Mouse (Mus musculus): ENCODE measurements at regions not wholly inside any gene's neighbourhood (a gene's known extent, or its start where the extent isn't known, plus 50 kb on each side); places are given as distances from the start of the nearest gene placed in this dataset.

DNA sequence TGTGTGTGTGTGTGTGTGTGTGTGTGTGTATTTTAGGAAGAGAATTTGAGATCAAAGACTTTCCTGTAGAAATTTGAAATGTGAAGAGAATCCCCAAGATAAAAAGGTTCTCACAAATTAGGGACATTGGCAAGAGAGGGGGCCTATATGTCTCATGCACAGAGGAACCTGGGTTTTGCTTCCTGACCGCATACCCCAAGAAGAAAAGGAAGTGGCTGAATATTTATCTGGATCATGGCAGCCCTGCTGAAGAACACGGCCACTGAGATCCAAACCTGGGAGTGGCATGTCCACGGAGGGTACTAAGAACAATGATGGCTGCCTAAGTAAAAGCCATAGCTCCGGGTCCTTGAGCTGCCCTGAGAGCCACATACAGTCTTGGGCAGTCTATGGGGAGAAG is 178.3 kb downstream of the Rps29 start:
- Histone ChIP-seq H3K79me2 (replicated peaks; ENCODE audit: control insufficient read depth, extremely low read depth, insufficient read depth, poor library complexity, severe bottlenecking) (no peaks in the 10 kb centered on the region), H3K9me3 (replicated peaks; ENCODE audit: low read length) (no peaks in the 10 kb centered on the region), H3K4me1 (ENCODE audit: control insufficient read depth in 1 of 2, insufficient read depth in 2 of 2) (no peaks in the 10 kb centered on the region), H3K9ac (ENCODE audit: insufficient read depth, low read depth) (no peak overlapping the region), H3K4me2 (ENCODE audit: insufficient read depth, low read depth, poor library complexity, severe bottlenecking) (no peak overlapping the region), H3K27ac (ENCODE audit: insufficient read depth, low read depth) (no peak overlapping the region), H3K27me3 (replicated peaks) (no peaks in the 10 kb centered on the region), H3K36me3 (replicated peaks in 1 of 2; ENCODE audit: control insufficient read depth in 1 of 2, insufficient read depth in 1 of 2, low read length in 1 of 2) (no peaks in the 10 kb centered on the region), H3K4me3 (replicated peaks in 1 of 3; ENCODE audit: low read depth in 2 of 3, low read length in 2 of 3, poor library complexity in 1 of 3) (no peak overlapping the region)
- dilution Hi-C loops (cut with MboI; ENCODE audit: extremely low pct_ligation_motif_present, extremely low pct_unique_long_range_greater_than_20kb, low sequenced_read_pairs): no loop called here
- no peak for TF ChIP-seq SIN3A (IDR thresholded peaks at IDR 0.05; ENCODE audit: low read length)
- no peak for TF ChIP-seq MAX (IDR thresholded peaks at IDR 0.05; ENCODE audit: low read length)
- no peak for TF ChIP-seq GABPA (IDR thresholded peaks at IDR 0.05; ENCODE audit: insufficient replicate concordance, low read depth, low read length)
- TF ChIP-seq ZKSCAN1 (IDR thresholded peaks at IDR 0.05; ENCODE audit: borderline replicate concordance, low read depth, low read length): no peak
- TF ChIP-seq MYC (IDR thresholded peaks at IDR 0.05; ENCODE audit: low read depth, low read length): no peak
- TF ChIP-seq ZMIZ1 (IDR thresholded peaks at IDR 0.05; ENCODE audit: low read depth, low read length): no peak
- no peak for TF ChIP-seq POLR2A (IDR thresholded peaks at IDR 0.05; ENCODE audit: low read depth, low read length)
- no peak for TF ChIP-seq RCOR1 (conservative IDR thresholded peaks at IDR 0.05; ENCODE audit: low read depth, low read length)
- TF ChIP-seq NRF1 (IDR thresholded peaks at IDR 0.05; ENCODE audit: low read depth, low read length): no peak
- TF ChIP-seq ETS1 (conservative IDR thresholded peaks at IDR 0.05; ENCODE audit: low read depth, low read length): no peak
- no peak for TF ChIP-seq E2F4 (IDR thresholded peaks at IDR 0.05; ENCODE audit: insufficient replicate concordance, low read depth, low read length)
- TF ChIP-seq TCF12 (IDR thresholded peaks at IDR 0.05; ENCODE audit: low read depth, low read length): no peak
- no peak for TF ChIP-seq MAZ (IDR thresholded peaks at IDR 0.05; ENCODE audit: low read depth, low read length)
- no peak for TF ChIP-seq MEF2A (IDR thresholded peaks at IDR 0.05; ENCODE audit: borderline replicate concordance, low read depth, low read length)
- TF ChIP-seq TBP (conservative IDR thresholded peaks at IDR 0.05; ENCODE audit: low read depth, low read length): no peak
- TF ChIP-seq ZC3H11A (IDR thresholded peaks at IDR 0.05; ENCODE audit: low read depth, low read length): no peak
- no peak for TF ChIP-seq CTCF (conservative IDR thresholded peaks at IDR 0.05 in 1 of 2, IDR thresholded peaks at IDR 0.05 in 1 of 2; ENCODE audit: low read depth in 2 of 2, low read length in 2 of 2)
- no peak for TF ChIP-seq ELF1 (IDR thresholded peaks at IDR 0.05; ENCODE audit: low read depth, low read length)
- no peak for TF ChIP-seq MAFK (IDR thresholded peaks at IDR 0.05; ENCODE audit: insufficient replicate concordance, low read length)
- in situ Hi-C loops (cut with MboI; ENCODE audit: low pct_ligation_motif_present, low pct_unique_long_range_greater_than_20kb, low sequenced_read_pairs): no loop called here
- no peak for DNase-seq (ENCODE audit: extremely low read depth)

DNA sequence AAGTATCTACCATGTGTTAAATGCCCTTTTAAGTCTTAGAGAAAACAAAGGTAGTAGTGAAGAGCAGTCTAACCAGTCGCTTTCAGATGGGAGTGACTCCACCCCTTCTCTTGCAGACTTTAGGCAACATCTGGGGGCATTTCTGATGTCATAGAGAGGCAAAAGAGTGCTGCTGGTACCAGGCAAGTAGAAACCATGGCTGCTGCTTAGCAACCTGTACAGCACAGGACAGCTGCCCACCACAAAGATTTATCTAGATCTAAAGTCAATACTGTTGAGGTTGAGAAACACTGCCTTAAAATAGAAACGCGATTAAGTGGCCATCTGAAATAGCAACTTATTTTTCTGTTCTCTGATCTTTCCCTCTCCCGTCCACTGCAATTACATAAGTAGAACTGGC is 178.8 kb downstream of the Rps29 start:
- no peak overlapping the region for H3K4me3 ChIP-seq (replicated peaks in 1 of 3; ENCODE audit: low read depth in 2 of 3, low read length in 2 of 3, poor library complexity in 1 of 3)
- no peak overlapping the region for H3K4me2 ChIP-seq (ENCODE audit: insufficient read depth, low read depth, poor library complexity, severe bottlenecking)
- dilution Hi-C loops (cut with MboI; ENCODE audit: extremely low pct_ligation_motif_present, extremely low pct_unique_long_range_greater_than_20kb, low sequenced_read_pairs): no loop called here
- no peaks in the 10 kb centered on the region for H3K9me3 ChIP-seq (replicated peaks; ENCODE audit: low read length)
- no peak overlapping the region for H3K9ac ChIP-seq (ENCODE audit: insufficient read depth, low read depth)
- TF ChIP-seq KAT2A (IDR thresholded peaks at IDR 0.05; ENCODE audit: insufficient replicate concordance, low read length): no peak
- no peak for TF ChIP-seq ZNF384 (IDR thresholded peaks at IDR 0.05; ENCODE audit: low read depth, low read length)
- no peak for TF ChIP-seq MYC (IDR thresholded peaks at IDR 0.05; ENCODE audit: low read depth, low read length)
- TF ChIP-seq RCOR1 (conservative IDR thresholded peaks at IDR 0.05; ENCODE audit: low read depth, low read length): no peak
- TF ChIP-seq MAX (IDR thresholded peaks at IDR 0.05; ENCODE audit: low read length): no peak
- no peak for TF ChIP-seq GABPA (IDR thresholded peaks at IDR 0.05; ENCODE audit: insufficient replicate concordance, low read depth, low read length)
- no peak for TF ChIP-seq SIN3A (IDR thresholded peaks at IDR 0.05; ENCODE audit: low read length)
- no peaks in the 10 kb centered on the region for H3K4me1 ChIP-seq (ENCODE audit: control insufficient read depth in 1 of 2, insufficient read depth in 2 of 2)
- in situ Hi-C loops (cut with MboI; ENCODE audit: low pct_ligation_motif_present, low pct_unique_long_range_greater_than_20kb, low sequenced_read_pairs): no loop called here
- no peak overlapping the region for H3K27ac ChIP-seq (ENCODE audit: insufficient read depth, low read depth)
- DNase-seq (ENCODE audit: extremely low read depth): no peak
- H3K36me3 ChIP-seq (replicated peaks in 1 of 2; ENCODE audit: control insufficient read depth in 1 of 2, insufficient read depth in 1 of 2, low read length in 1 of 2): no peaks in the 10 kb centered on the region
- H3K27me3 ChIP-seq (replicated peaks): no peaks in the 10 kb centered on the region
- H3K79me2 ChIP-seq (replicated peaks; ENCODE audit: control insufficient read depth, extremely low read depth, insufficient read depth, poor library complexity, severe bottlenecking): no peaks in the 10 kb centered on the region
